Mouse (Mus musculus) layer of hippocampus, postnatal 36 days (tissue): ENCODE data around the gene Jmjd8. TPM values are rescaled to one million over a fixed set of nuclear protein-coding genes. Genes with fewer than 3 reads are reported as not detected.

Experiments used
- DNase-seq, 2 experiments: peaks; one replicate each; pipeline ENCODE4 v3.0.0; 2022
- total RNA-seq, 2 experiments: library from RNA; stranded (reverse); gene quantifications; 2 replicates each; pipeline ENCODE4 v1.2.3; 2021

Gene Jmjd8
- total RNA-seq, 2 experiments from 2014 or later = 58.1 to 61.0 TPM

DNA sequence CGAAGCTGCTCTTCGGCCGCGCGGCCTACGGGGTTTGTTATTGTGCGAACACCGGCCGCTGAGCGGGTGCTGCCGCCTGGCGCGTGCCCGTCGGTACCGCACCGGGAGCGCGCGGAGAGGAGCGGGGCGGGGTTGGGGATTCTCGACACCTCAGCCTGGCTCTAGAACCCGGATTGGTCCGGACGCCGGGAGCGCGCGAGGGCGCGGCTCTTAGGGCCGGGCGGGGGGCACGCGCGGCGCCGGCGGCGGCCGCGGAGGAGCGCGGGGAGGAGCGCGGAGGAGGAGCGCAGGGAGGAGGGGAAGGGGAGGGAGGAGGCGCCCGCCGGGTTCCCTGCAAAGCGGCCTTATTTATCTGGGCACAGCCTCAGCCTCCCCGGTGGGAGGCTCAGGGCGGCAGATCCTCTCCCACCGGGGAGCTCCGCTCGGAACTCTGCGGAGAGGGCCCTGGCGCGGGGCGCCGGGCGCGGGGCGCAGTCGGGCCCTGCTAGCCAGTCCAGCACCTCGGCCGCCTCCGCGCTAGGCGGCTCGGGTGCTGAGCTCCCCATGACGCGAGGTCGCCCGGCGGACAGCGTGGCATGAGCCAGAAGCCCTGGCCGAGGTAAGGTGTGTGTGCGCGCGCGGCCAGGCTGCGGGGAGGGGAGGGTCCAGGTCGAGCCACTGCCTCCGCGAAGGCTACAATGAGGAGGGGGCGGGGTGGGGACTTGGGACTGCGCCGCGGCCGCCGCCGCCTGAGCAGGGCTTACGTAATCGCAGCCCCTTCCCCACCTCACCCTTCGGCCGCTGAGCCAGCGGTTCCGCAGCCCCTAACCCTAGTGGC, 19.7 kb upstream of the Jmjd8 start, which contains the start of gene Fbxl16:
TSS of gene Fbxl16 (plus strand) at position 297 of the 817 bp plus-strand sequence.
- DNase-seq = peak; percentile 91

DNA sequence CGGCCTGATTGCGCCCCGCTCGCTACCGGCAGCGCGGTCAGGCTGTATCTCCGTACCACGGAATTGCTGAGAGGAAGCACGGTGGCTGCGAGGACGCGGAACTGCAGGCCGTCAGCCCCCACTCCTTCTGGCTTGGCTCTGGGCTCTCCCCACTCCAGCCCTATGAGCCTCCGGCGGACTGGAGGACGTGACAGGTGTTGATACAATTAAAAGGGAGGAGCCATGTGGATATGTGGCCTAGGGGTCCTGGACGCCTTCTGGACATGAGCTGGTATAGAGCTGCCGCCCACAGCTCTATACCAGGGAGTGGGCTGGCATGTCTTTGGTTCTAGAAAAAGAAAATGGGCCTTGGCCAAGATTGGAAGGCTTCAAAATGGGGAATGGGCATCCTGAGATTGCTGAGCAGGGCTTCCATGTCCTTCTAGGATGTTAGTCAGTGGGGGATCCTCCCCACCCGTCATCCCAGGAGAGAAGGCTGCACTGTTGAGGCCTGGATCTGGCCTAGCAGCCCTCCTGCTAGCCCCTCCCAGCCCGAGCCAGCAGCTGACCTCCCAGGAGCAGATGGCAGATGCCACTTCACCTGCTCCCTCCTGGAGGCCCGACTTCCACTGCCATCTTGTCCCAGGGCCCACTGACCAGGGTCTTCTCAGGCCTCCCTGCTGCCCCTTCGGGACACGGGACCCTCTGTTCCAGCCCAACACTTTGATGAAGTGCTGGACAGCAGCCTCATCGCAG, 18.9 kb upstream of the Jmjd8 start:
- DNase-seq = peak in 1 of 2 experiments; percentile 62

DNA sequence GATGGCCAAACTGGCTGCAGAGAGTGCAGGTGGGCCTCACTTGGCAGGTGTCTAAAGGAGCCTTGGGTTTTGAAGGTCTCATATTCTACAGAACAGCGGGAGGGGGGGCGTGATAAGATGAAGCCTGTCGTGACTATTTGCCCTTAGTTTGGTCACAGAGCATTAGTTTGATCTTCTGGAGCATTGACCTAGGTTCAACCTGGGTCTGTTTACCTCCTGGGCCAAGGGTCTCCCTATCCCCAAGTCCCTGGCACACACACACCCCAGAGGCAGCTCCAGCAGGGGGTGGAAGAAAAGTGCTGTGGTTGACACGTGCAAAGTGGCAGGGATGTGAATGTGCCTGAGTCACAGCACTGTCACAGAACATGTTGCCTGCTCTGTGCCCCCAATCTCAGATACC, 17.8 kb upstream of the Jmjd8 start:
- DNase-seq = no peak

DNA sequence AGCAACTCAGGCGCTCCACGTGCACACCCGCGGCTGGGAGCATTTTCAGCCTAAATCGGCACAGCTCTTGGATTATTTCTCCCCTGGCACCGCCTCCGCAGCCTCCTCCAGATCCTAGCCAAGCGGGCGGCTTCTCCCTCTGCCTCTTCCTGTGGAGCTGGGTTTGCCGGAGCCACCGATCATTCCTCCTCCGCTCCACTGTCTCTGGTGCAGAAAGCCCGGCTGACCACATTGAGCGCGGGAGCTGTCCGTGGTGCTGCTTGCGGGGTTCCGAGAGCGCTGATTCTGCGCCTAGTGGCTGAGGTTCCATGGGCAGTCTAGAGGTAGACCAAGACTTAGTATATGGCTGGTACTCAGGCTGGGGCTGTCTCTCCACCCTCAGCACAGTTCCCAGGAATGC, 15.2 kb upstream of the Jmjd8 start:
- DNase-seq = peak; percentile 80 to 85

DNA sequence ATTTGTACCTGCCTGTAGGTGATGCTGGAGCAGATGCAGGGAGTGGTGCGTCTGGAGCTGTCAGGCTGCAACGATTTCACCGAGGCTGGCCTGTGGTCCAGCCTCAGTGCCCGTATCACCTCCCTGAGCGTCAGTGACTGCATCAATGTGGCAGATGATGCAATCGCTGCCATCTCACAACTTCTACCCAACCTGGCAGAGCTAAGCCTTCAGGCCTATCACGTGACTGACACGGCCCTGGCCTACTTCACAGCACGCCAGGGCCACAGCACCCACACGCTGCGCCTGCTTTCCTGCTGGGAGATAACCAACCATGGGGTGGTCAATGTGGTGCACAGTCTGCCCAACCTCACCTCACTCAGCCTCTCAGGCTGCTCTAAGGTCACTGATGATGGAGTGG, 11.0 kb upstream of the Jmjd8 start:
- no peak for DNase-seq

DNA sequence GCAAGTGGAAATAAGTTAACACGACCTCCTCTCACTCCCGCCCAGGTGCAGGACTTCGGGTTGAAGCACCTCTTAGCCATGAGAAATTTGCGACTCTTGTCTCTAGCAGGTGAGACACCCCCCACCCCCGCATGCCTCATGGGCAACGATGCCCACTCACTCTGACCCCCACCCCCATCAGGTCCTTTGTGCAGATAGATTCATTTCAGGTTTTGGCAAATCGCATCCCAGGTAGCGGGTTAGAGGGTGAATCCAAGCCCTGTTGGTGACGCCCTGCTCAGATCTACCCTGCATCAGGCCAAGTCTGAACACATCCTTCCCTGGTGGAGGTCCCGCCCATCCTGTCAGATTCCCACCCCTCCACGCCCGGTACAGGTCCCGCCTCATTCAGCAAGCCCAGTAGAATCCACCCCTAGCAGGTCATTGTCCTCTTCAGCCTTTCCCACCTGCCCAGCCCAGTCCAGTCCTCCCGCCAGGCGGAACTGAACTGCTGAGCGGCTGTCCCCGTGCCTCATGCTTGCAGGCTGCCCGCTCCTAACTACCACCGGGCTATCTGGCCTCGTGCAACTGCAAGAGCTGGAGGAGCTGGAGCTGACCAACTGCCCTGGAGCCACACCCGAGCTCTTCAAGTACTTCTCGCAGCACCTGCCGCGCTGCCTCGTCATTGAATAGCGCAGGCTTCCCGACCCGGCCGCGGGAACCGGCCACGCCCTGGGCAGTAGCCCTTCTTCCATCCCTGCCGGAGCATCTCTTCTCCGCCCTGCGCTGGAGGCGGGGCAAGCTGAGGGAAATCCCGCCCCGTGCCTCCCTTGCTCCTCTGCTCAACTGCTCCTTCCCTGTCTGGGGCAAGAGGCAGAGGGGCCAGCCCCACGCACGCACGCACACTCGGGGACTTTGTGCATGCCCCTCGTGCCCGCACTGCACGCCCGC, 9.6 kb upstream of the Jmjd8 start:
- no peak for DNase-seq

DNA sequence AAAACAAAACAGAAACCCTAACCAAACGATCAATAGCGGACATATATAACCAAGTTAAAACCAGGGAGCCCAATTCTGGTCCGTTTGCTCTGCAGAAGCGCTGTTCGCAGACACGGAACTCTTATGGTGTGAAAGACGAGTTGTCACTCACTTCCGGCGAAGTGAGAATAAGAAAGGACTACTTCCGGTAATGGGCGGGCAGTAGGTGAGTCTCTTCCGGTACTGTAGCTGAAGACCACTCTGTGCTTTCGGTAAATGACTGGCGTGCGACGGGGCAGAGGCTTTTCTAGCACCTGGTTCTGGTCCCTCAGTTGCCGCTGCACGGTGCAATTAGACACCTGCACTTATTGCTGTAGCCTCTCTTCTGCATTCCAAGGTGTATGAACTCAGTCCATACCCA, 5.2 kb upstream of the Jmjd8 start, which contains the start of gene Wdr24:
TSS of gene Wdr24 (plus strand) at position 176 of the 400 bp plus-strand sequence.
- peak; percentile 74 to 83 for DNase-seq

DNA sequence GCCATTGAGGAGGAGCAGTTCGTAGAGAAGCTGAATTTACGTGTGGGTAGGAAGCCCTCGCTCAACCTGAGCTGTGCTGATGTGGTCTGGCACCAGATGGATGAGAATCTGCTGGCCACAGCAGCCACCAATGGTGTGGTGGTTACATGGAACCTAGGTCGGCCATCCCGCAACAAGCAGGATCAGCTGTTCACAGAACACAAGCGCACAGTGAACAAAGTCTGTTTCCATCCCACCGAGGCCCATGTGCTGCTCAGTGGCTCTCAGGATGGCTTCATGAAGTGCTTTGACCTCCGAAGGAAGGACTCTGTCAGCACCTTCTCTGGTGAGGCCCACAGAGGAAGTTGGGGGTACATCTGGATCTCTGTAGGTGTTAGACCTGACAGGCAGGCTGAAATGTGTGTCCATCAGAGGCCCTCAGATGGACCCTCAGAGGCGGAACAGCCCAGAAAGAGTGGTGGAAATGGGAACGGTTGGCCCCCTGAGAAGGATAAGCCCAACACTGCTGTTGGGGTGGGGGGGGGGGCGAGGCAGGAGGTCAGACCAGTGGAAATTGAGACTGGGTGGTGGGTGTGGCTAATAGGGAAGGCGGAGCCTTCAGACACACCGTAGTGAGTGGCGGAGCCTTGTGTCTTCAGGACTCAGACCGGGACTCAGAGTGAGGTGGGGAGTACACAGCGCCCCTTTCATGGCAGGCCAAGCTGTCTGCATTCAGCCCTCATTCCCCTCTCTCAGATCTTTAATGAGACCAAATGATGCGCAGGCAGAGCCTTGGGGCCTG, 4.1 kb upstream of the Jmjd8 start:
- DNase-seq = no peak

DNA sequence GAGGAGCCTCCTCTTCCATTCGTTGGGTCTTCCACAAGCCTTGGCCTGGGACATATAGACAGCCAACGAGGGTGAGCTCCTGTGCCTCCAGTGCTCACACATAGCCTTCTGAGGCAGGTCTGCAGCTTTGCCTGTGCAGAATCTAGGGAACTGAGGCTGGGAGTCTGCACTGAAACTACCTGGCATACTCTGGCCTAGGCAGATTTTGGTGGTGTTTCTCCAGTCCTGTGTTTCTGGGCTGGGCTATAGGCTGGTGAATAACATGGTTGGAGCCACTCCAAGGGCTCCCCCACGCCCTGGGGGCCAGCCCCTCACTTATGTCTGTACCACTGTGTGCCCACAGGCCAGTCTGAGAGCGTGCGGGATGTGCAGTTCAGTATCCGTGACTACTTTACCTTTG, 3.4 kb upstream of the Jmjd8 start:
- no peak for DNase-seq

DNA sequence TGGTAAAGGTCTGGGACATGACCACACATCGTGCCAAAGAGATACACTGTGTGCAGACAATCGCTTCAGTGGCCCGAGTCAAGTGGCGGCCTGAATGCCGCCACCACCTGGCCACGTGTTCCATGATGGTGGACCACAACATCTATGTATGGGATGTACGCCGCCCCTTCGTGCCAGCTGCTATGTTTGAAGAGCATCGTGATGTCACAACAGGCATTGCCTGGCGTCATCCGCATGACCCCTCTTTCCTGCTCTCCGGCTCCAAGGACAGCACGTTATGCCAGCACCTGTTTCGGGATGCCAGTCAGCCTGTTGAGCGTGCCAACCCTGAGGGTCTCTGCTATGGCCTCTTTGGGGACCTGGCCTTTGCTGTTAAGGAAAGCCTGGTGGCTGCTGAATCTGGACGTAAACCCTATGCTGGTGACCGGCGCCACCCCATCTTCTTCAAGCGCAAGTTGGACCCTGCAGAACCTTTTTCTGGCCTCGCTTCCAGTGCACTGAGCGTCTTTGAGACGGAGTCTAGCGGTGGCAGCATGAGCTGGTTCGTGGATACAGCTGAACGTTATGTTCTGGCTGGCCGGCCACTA, 2.6 kb upstream of the Jmjd8 start:
- no peak for DNase-seq

DNA sequence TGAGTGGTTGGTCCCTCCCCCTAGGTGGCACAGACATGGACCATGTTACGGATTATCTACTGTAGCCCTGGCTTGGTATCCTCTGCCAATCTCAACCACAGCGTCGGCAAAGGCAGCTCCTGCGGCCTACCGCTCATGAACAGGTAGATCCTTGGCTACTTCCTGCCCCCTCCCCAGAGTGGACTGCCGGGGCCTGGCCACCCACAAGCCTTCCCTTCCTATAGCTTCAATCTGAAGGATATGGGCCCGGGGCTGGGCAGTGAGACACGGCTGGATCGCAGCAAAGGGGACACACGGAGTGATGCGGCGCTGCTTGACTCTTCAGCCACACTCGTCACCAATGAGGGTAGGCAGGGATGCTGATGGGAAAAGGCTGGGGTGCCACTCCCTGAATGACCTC, 1.7 kb upstream of the Jmjd8 start:
- DNase-seq = no peak

DNA sequence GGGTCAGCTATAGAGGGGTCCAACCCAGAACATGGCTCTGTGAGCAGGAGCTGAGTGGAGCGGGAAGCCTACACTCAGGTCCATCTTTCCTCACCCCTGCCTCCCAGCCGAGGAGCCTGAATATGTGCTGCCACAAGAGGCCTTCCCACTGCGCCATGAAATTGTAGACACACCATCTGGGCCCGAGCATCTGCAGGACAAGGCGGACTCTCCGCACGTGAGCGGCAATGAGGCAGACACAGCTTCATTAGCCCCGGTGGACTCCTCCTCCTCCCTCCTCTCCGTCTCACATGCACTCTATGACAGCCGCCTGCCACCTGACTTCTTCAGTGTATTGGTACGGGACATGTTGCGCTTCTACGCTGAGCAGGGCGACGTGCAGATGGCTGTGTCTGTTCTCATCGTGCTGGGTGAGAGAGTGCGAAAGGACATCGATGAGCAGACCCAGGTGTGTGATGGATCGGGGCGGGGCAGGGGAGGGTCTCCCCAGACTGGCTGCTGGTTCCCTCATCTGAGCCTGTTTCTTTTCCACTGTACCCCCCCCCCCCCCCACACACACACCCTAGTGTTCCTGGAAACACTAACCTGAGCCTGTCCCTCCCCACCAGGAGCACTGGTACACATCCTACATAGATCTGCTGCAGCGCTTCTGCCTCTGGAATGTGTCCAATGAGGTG, 983 bp upstream of the Jmjd8 start:
- DNase-seq = no peak

DNA sequence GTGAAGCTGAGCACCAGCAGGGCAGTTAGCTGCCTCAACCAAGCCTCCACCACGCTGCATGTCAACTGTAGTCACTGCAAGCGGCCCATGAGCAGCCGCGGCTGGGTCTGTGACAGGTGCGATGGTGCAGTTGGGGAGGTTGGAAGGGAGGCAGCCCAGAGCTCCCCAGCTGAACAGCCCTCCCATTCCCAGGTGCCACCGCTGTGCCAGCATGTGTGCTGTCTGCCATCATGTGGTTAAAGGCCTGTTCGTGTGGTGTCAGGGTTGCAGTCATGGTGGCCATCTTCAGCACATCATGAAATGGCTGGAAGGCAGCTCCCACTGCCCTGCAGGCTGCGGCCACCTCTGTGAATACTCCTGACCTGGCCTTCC, 458 bp upstream of the Jmjd8 start:
- DNase-seq = no peak

DNA sequence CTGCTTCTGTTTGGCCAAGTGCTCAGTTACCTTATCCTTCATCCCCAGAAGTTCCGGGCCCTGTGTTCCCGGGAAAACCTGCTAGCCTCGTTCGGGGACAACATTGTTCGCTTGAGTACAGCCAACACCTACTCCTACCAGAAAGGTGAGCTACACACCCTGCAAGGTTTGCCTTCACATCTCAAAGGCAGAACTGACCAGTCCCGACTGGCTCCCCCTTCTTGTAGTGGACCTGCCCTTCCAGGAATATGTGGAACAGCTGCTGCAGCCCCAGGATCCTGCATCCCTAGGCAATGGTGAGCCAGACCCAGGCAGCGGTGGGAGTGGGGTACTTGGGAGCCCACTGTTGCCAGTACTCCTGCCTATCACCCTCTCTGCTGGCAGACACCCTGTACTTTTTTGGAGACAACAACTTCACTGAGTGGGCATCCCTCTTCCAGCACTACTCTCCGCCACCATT, 921 bp downstream of the Jmjd8 start:
- no peak for DNase-seq

DNA sequence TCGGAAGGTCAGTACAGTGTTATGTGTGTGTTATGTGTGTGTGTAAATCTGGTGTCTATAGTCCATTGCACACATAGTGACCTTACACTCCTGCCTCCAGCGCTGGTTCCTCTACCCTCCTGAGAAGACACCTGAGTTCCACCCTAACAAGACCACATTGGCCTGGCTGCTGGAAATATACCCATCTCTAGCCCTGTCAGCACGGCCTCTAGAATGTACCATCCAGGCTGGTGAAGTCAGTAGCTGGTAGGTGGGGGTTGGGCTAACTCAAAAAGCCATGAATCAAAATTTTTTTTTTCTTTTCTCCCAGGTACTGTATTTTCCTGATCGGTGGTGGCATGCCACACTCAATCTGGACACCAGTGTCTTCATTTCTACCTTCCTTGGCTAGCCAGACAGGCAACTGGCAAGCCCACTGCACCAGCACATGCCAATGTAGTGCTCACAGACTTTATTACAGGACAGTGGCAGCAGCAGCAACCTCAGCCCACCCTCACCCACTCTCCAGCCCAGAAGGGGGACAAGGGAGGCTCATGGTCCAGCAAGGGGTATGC, 1.6 kb downstream of the Jmjd8 start:
- DNase-seq = no peak

DNA sequence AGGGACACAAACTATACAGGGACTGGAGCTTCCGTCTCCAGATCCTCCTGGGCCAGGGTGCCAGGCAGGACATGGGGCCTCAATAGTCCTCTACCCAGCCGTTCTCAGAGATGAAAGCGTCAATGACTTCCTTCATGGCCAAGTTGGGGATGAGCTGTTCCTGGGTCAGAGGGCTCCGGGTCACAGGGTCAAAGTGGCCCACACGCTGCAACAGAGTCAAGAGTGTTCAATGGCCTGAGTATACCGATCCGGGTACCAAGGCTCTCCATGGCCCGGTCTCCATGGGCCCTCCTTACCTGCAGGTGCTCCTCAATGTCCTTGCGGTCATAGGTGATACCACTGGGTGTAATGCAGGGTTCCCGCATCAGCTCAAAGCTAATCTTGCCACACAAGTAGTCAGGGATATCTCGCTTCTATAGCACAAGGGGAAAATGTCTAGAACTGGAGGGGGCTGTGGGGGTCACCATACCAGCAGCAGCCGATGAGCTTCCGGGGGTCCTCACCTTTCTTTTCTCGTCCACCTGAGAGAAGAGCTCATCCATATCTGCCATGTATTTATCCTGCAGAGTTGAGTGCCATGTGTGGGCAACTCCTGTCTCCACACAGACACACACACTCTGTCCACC, 2.3 kb downstream of the Jmjd8 start:
- no peak for DNase-seq

DNA sequence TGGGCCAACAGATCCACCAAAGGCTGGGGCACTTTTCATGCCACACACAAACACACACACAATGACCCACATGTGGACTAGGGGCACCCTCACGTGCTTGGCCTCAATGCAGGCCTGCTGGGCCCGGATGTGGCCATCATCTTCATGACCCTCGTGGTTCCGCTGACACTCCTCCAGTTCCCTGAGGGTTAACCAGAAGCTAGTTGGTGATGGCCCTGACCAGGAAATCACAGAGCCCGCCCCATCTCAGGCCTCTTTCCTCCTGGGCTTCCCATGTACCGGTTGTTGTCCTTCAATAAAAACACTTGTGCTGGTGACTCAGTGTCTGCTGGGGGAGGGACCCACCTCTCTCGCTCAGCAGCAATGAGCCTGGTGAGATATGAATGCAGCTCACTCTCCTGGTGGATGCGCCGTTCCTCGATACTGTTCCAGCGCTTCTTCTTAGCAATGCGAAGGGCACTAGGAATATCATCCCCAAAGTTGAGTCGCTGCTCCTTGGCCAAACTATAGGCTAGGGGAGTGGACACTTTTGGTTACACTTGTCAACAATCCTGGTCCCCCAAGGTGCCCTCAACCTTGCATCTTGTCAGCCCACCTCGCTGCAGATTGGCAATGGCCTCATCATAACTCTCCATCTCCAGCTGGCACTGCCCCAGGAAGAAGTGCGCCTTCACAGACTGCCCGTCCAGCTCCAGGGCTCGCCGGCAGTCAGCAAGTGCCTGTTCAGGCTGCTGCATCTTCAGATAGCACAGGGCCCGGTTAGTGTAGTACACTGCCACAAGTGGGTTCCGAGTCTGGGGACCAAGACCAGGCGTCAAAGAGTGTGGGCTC, 3.0 kb downstream of the Jmjd8 start:
- no peak for DNase-seq

DNA sequence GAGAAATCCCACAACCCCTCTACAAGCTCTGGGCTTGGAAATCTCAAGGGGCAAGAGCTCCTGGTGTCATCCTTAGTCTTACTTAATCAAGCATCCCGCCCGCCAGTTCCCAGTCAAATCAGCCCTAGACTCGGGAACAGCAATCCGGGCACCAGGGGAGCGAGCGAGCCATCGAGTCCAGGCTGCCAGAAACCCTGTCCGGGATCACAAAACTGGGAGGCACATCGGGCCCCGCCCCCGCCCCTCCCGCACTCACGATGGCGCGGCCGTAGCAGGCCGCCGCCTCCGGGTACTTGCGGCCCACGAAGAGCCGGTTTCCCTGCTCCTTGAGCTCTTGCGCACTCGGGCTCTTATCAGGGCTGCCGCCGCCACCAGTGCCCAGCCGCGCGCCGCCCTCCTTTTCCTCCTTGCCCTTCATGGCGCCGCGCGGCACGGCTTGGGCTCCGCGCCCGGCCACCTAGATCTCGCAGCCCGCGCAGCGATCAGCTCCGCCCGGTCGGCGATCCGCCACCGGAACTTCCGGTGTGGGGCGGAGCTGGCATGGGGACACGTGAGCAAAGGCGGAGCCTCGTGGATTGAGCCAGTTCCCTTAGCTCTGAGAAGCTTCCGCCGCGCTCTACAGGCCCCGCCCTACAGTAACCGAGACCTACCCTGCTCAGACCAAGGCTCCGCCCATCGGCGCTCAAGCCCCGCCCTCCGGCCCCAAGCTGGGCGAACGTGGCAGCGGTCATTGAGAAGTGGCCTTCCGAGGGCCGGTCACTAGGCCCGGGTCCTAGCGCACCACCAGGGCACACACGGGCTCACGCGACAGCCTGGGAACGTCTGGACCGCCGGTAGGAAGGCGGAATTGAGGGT, 4.0 kb downstream of the Jmjd8 start:
- peak; percentile 98 for DNase-seq
